Mouse (Mus musculus): Measurements from ENCODE around the gene Nudt14. TPM values are rescaled to one million over a fixed set of nuclear protein-coding genes. Genes with fewer than 3 reads are reported as not detected.

Gene Nudt14
- total RNA-seq (2021) (1 to 10 TPM; 5.7 to 8.6 TPM), polyA plus RNA-seq (2012; rRNA removed) (11.4 and 14.8 TPM in 2 replicates)
- long read RNA-seq, transcript Nudt14-202 (5 exons, 1,241 nt): major isoform, 5 of 5 reads
- long read RNA-seq, partial matches to known transcripts: 0 of 5 reads
- long read RNA-seq, other reads (novel, unspliced or antisense): 0 of 5 reads

DNA sequence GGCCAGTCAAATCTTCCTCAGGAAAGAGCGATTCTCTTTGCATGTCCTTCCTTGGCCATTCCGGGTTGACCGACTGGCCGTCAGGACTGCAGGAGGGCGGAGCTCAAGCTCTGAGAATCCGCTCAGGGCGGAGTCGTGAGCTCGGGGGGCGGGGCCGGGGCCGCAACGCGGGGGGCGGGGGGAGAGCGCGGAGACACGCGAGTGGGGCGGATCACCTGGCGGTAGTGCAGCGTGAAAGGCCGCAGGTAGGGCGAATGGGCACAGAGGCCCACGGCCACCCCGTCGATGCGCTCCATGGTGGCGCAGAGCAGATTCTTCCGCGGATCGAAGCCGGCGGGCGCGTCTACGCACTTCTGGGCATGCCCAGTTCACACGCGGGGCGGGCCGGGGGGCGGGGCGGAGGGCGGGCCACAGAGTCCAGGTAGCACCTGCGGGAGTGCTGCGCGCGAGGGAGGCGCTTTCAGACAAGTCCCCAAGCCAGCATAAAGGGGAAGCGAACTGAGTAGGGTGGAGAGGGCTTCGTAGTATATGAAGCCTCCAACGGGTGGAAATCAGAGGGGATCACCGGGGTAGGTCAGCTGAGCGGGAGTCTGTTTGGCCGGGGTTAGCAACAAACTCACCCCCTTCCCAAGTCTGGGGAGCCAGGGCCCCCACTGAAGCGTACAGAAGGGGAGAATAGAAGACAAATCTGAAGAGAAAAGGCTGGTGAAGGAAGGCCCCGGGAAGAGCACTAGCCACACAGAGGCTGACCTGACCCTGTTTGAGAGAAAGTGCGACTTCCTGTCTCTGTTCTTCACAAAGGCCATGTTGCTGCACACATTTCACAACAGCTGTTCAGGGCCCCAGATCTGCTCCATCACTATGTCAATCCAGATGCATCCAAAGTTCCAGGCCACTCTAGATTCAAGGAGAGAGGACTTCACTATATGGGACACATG, at the start of gene Nudt14:
TSS of gene Nudt14 (minus strand) at position 349 of the 938 bp plus-strand sequence.
- 4% methylated on average over 57 of the region's 58 CpGs for WGBS
- peak; percentile 86 to 89 for DNase-seq

DNA sequence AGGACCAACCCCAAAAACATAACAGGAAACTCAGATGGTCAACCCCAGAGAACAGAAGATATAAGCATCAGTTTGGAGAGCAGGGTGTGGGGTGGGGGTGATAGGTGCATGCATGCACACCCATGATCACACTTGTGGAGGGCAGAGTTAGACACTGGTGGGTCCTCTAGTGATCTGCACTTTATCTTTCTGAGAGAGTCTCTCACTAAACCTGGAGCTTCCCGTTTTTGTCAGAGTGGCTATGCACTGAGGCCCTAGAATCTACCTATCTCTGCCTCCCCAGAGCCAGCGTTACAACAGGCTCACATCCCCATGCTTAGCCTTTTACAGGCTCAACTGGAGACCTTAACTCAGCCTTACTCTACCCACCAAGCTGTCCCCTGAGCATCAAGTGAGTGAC, 49.5 kb upstream of the Nudt14 start:
- WGBS: 80% methylated on average over 2 of the region's 2 CpGs
- TF ChIP-seq EP300 (IDR thresholded peaks at IDR 0.05; ENCODE audit: insufficient read depth, low read depth, low read length): no peak
- TF ChIP-seq CTCF (IDR thresholded peaks at IDR 0.05): no peak
- no peak for TF ChIP-seq POLR2A (IDR thresholded peaks at IDR 0.05; ENCODE audit: insufficient read depth, low read depth, low read length)
- intact Hi-C loops (cut with DNase I): no loop called here

More for the DNA sequence above, at the start of gene Nudt14:
- Histone ChIP-seq H3K9ac (ENCODE audit: low read depth, low read length) (peak within 1 kb of the TSS; percentile 93), H3K4me1 (ENCODE audit: control insufficient read depth, insufficient read depth, low read length) (peaks cover 6% of the 10 kb centered on the region), H3K36me3 (ENCODE audit: control insufficient read depth, insufficient read depth, low read length) (no peaks in the 10 kb centered on the region), H3K79me2 (replicated peaks; ENCODE audit: control insufficient read depth, insufficient read depth, low read length) (no peaks in the 10 kb centered on the region), H3K27ac (peak within 1 kb of the TSS; percentile 96), H3K27me3 (ENCODE audit: control insufficient read depth, insufficient read depth, low read length) (no peaks in the 10 kb centered on the region), H3K4me3 (peak within 1 kb of the TSS; percentile 89)
- intact Hi-C loops (cut with DNase I): no loop called here
- TF ChIP-seq POLR2A (IDR thresholded peaks at IDR 0.05; ENCODE audit: insufficient read depth, low read depth, low read length) (peak; percentile 81), CTCF (IDR thresholded peaks at IDR 0.05) (peak; percentile 17), EP300 (IDR thresholded peaks at IDR 0.05; ENCODE audit: insufficient read depth, low read depth, low read length) (0 out of 2 replicates have a peak, but pooled peaks have one; percentile 4)

DNA sequence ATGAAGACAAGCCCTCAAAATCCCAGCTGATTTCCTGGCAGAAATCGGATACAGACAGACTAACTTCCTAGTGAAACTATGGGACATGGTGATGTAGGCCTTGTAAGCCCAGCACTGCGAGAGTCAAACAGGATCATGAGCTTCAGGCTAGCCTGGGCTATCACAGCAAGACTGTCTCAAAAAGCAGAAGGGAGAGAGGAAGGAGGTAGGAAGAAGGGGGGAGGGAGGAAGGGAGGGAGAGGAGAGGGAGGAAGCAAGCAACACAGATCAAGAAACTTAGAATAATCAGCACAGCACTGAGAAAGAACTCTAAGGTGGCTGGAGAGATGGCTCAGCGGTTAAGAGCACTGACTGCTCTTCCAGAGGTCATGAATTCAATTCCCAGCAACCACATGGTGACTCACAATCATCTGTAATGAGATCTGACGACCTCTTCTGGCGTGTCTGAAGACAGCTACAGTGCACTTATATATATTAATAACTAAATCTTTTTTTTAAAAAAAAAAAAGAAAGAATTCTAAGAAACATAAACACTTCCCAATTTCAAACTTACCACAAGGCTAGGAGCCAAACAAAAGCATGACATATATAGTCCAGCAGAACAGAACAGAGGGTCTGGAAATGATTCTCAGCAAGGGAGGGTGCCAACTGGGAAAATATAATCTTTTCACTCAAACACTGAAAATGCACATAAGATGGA, 48.9 kb upstream of the Nudt14 start:
- H3K27ac ChIP-seq: no peak overlapping the region
- no peaks in the 10 kb centered on the region for H3K27me3 ChIP-seq (ENCODE audit: control insufficient read depth, insufficient read depth, low read length)
- H3K9ac ChIP-seq (ENCODE audit: low read depth, low read length): no peak overlapping the region
- H3K4me1 ChIP-seq (ENCODE audit: control insufficient read depth, insufficient read depth, low read length): no peaks in the 10 kb centered on the region
- peaks cover 8% of the 10 kb centered on the region for H3K79me2 ChIP-seq (replicated peaks; ENCODE audit: control insufficient read depth, insufficient read depth, low read length)
- 79% methylated on average over 5 of the region's 5 CpGs for WGBS
- no peak overlapping the region for H3K4me3 ChIP-seq
- DNase-seq: no peak
- TF ChIP-seq POLR2A (IDR thresholded peaks at IDR 0.05; ENCODE audit: insufficient read depth, low read depth, low read length) (no peak), EP300 (IDR thresholded peaks at IDR 0.05; ENCODE audit: insufficient read depth, low read depth, low read length) (no peak), CTCF (IDR thresholded peaks at IDR 0.05) (no peak)
- intact Hi-C loops (cut with DNase I): no loop called here
- no peaks in the 10 kb centered on the region for H3K36me3 ChIP-seq (ENCODE audit: control insufficient read depth, insufficient read depth, low read length)

More for the DNA sequence above, 49.5 kb upstream of the Nudt14 start:
- DNase-seq: no peak
- no peaks in the 10 kb centered on the region for H3K4me1 ChIP-seq (ENCODE audit: control insufficient read depth, insufficient read depth, low read length)
- no peaks in the 10 kb centered on the region for H3K27me3 ChIP-seq (ENCODE audit: control insufficient read depth, insufficient read depth, low read length)
- no peaks in the 10 kb centered on the region for H3K36me3 ChIP-seq (ENCODE audit: control insufficient read depth, insufficient read depth, low read length)
- peaks cover 11% of the 10 kb centered on the region for H3K79me2 ChIP-seq (replicated peaks; ENCODE audit: control insufficient read depth, insufficient read depth, low read length)
- H3K27ac ChIP-seq: no peak overlapping the region
- no peak overlapping the region for H3K9ac ChIP-seq (ENCODE audit: low read depth, low read length)
- no peak overlapping the region for H3K4me3 ChIP-seq

DNA sequence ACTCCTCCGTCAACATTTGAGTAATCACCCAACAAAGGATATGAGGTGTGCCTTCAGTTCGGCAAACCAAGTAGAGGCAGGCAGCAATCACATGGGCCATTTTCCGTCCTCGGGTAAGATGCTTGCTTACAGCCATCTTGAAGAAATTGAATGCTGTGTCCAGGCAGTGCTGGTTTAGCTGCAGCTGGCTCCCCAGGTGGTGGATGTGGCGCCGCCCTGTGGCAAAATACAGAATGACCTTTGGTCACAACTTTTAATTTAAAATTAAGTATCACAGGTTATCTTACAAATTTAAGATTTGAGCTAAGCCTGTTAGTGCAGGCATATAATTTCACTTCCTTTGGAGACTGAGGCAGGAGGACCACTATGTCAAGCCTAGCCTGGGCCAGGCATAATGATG, 46.0 kb upstream of the Nudt14 start:
- H3K36me3 ChIP-seq (ENCODE audit: control insufficient read depth, insufficient read depth, low read length): no peaks in the 10 kb centered on the region
- intact Hi-C loops (cut with DNase I): no loop called here

DNA sequence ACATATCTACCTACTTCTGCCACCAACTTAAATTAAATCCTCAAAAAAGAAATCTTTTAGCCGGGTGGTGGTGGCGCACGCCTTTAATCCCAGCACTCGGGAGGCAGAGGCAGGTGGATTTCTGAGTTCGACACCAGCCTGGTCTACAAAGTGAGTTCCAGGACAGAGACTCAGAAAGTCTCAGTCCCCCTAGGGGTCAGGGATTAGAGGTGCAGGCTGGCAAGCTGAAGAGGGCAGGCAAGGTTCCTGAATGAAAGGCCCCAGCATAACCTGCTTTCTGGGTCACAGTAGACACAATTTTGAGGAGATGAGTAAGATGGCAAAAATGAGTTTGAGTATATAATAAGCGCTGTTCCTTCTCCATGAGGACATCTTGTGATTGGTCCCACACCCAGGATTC, 43.4 kb upstream of the Nudt14 start:
- Histone ChIP-seq H3K4me1 (ENCODE audit: control insufficient read depth, insufficient read depth, low read length) (peaks cover 2% of the 10 kb centered on the region), H3K79me2 (replicated peaks; ENCODE audit: control insufficient read depth, insufficient read depth, low read length) (peaks cover 3% of the 10 kb centered on the region; the same call in 1 of the 2 replicates), H3K36me3 (ENCODE audit: control insufficient read depth, insufficient read depth, low read length) (peaks cover 5% of the 10 kb centered on the region; the same call in 1 of the 2 replicates), H3K27ac (no peak overlapping the region), H3K4me3 (no peak overlapping the region), H3K9ac (ENCODE audit: low read depth, low read length) (no peak overlapping the region), H3K27me3 (ENCODE audit: control insufficient read depth, insufficient read depth, low read length) (no peaks in the 10 kb centered on the region)
- 96% methylated on average over 6 of the region's 6 CpGs for WGBS
- intact Hi-C loops (cut with DNase I): no loop called here
- TF ChIP-seq EP300 (IDR thresholded peaks at IDR 0.05; ENCODE audit: insufficient read depth, low read depth, low read length): no peak
- TF ChIP-seq CTCF (IDR thresholded peaks at IDR 0.05): peak; percentile 60
- no peak for TF ChIP-seq POLR2A (IDR thresholded peaks at IDR 0.05; ENCODE audit: insufficient read depth, low read depth, low read length)
- DNase-seq: no peak

More for the DNA sequence above, 46.0 kb upstream of the Nudt14 start:
- WGBS: 76% methylated on average over 6 of the region's 6 CpGs
- Histone ChIP-seq H3K27ac (no peak overlapping the region), H3K79me2 (replicated peaks; ENCODE audit: control insufficient read depth, insufficient read depth, low read length) (peaks cover 3% of the 10 kb centered on the region; the same call in 1 of the 2 replicates), H3K9ac (ENCODE audit: low read depth, low read length) (no peak overlapping the region), H3K4me3 (no peak overlapping the region), H3K27me3 (ENCODE audit: control insufficient read depth, insufficient read depth, low read length) (no peaks in the 10 kb centered on the region), H3K4me1 (ENCODE audit: control insufficient read depth, insufficient read depth, low read length) (no peaks in the 10 kb centered on the region)
- TF ChIP-seq POLR2A (IDR thresholded peaks at IDR 0.05; ENCODE audit: insufficient read depth, low read depth, low read length) (no peak), CTCF (IDR thresholded peaks at IDR 0.05) (peak; percentile 77), EP300 (IDR thresholded peaks at IDR 0.05; ENCODE audit: insufficient read depth, low read depth, low read length) (0 out of 2 replicates have a peak, but pooled peaks have one; percentile 13)
- peak; percentile 23 to 50 for DNase-seq

All from heart, adult 2 months (tissue).